ENCODE assay signal across 18 mouse cellular contexts in the genomic region with DNA sequence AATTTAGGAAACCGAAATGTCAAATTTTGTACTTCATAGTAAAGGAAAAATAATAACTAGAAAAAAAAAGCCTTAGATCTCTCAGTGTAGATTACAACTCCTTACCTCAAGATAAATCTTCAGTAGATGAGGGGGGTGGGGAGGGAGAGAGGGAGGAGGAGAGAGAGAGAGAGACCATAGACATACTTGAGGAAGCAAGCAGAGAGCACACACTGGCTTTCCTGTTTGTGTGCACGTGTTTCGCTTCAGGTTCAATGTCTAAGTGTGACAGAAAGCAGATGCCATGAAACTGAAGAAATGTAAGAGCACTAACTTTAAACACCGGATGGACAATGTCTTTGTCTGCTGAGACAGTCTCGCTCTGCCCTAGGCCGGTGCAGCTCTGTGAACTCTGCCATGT. TPM values are rescaled to one million over a fixed set of nuclear protein-coding genes. Genes with fewer than 3 reads are reported as not detected.
DNase-seq lines count a peak whose midpoint lies in the region; ATAC-seq lines count a peak whose summit lies in the region.
"Had no signal": no experiment of that assay in that cellular context is flagged by ENCODE, and none has a peak within 500 bp of the region (broad histone marks: within the 10 kb centered on the region; RNA-seq: fewer than 3 reads in every experiment).

No protein-coding gene starts in this region.

- H3K4me2 ChIP-seq in hindbrain, embryonic 13.5 days = no peak overlapping the region
- H3K4me2 ChIP-seq in neural tube, embryonic 15.5 days = no peak overlapping the region; the same call in 1 of the 2 replicates
- H3K4me2 ChIP-seq: neural tube, embryonic 13.5 days had no signal

- WGBS in hindbrain, embryonic 10.5 days = 85% methylated on average over 6 of the region's 6 CpGs
- WGBS in hindbrain, embryonic 13.5 days = 90% methylated on average over 6 of the region's 6 CpGs
- WGBS in neural tube, embryonic 15.5 days = 87% methylated on average over 6 of the region's 6 CpGs

- peaks cover 21% of the 10 kb centered on the region for H3K9me3 ChIP-seq in hindbrain, embryonic 10.5 days
- H3K9me3 ChIP-seq in hindbrain, embryonic 13.5 days = peaks cover 18% of the 10 kb centered on the region
- peaks cover 10% of the 10 kb centered on the region; the same call in 1 of the 2 replicates for H3K9me3 ChIP-seq in neural tube, embryonic 15.5 days (replicated peaks)

- no peak overlapping the region for H3K9ac ChIP-seq in hindbrain, embryonic 13.5 days
- no peak overlapping the region for H3K9ac ChIP-seq in neural tube, embryonic 15.5 days (replicated peaks)
- H3K9ac ChIP-seq: neural tube, embryonic 13.5 days had no signal

- H3K27me3 ChIP-seq in hindbrain, embryonic 10.5 days (ENCODE audit: insufficient read depth, poor library complexity, severe bottlenecking) = no peaks in the 10 kb centered on the region
- no peaks in the 10 kb centered on the region for H3K27me3 ChIP-seq in hindbrain, embryonic 13.5 days
- H3K27me3 ChIP-seq in neural tube, embryonic 15.5 days (replicated peaks) = no peaks in the 10 kb centered on the region
- H3K27me3 ChIP-seq: neural tube, embryonic 13.5 days had no signal

- no peak for DNase-seq in frontal cortex, postnatal 10 days (ENCODE audit: low spot score in 2 of 2)
- DNase-seq in hindbrain, embryonic 10.5 days (ENCODE audit: low spot score) = no peak
- DNase-seq in neural tube, embryonic 10.5 days (ENCODE audit: extremely low spot score, low spot score) = no peak
- no peak for DNase-seq in urinary bladder, adult 2 months (ENCODE audit: low spot score)
- no peak for DNase-seq in kidney, postnatal 25 days
- DNase-seq: cerebellum, postnatal 10 days; embryo, embryonic 11 days; gastrocnemius, postnatal 10 days; heart, postnatal 14 days; layer of hippocampus, postnatal 36 days; lung, postnatal 10 days; right cerebral cortex, postnatal 14 days; thymus, postnatal 36 days had no signal

- H3K4me3 ChIP-seq in hindbrain, embryonic 10.5 days = no peak overlapping the region
- no peak overlapping the region for H3K4me3 ChIP-seq in hindbrain, embryonic 13.5 days
- no peak overlapping the region for H3K4me3 ChIP-seq in neural tube, embryonic 15.5 days (replicated peaks)
- H3K4me3 ChIP-seq: erythroblast, embryonic 14.5 days; neural tube, embryonic 13.5 days had no signal

- 0 out of 2 replicates have a peak overlapping the region, but pooled peaks have one; percentile 8 for H3K27ac ChIP-seq in hindbrain, embryonic 10.5 days
- H3K27ac ChIP-seq in hindbrain, embryonic 13.5 days = no peak overlapping the region; the same call in 1 of the 2 replicates
- 0 out of 2 replicates have a peak overlapping the region, but pooled peaks have one; percentile 5 for H3K27ac ChIP-seq in neural tube, embryonic 15.5 days (replicated peaks)
- H3K27ac ChIP-seq: neural tube, embryonic 13.5 days had no signal

- ATAC-seq in frontal cortex, adult (ENCODE audit: low TSS enrichment) = 0 out of 2 replicates have a peak, but pooled peaks have one; percentile 1
- ATAC-seq in hindbrain, embryonic 13.5 days (ENCODE audit: low FRiP score) = no peak
- ATAC-seq in neural tube, embryonic 15.5 days (ENCODE audit: low FRiP score) = no peak

- H3K4me1 ChIP-seq in hindbrain, embryonic 10.5 days (replicated peaks) = no peaks in the 10 kb centered on the region; the same call in none of the 2 replicates
- H3K4me1 ChIP-seq in hindbrain, embryonic 13.5 days (replicated peaks) = 0 out of 2 replicates have a peak, but pooled peaks cover 3% of the 10 kb centered on the region
- 0 out of 2 replicates have a peak, but pooled peaks cover 2% of the 10 kb centered on the region for H3K4me1 ChIP-seq in neural tube, embryonic 15.5 days
- H3K4me1 ChIP-seq: neural tube, embryonic 13.5 days had no signal

- H3K36me3 ChIP-seq in hindbrain, embryonic 10.5 days = peaks cover 22% of the 10 kb centered on the region
- H3K36me3 ChIP-seq in hindbrain, embryonic 13.5 days = peaks cover 24% of the 10 kb centered on the region
- peaks cover 13% of the 10 kb centered on the region; the same call in 1 of the 2 replicates for H3K36me3 ChIP-seq in neural tube, embryonic 15.5 days

RNA-seq across cellular contexts. Expression of a gene that starts 41.0 kb away (rescaled TPM):
- 2.8 and 3.8 TPM in 2 replicates for polyA plus RNA-seq in hindbrain, embryonic 10.5 days (2016; fragmentation: Nextera tagmentation; extraction: Ambion mirVana)
- polyA plus RNA-seq in hindbrain, embryonic 13.5 days (2015; fragmentation: Nextera tagmentation; extraction: Ambion mirVana) = 12.7 and 13.3 TPM in 2 replicates
- polyA plus RNA-seq in neural tube, embryonic 15.5 days (2015; fragmentation: Nextera tagmentation; extraction: Ambion mirVana) = 11.0 and 13.5 TPM in 2 replicates
- 5.0 and 7.7 TPM in 2 replicates for polyA plus RNA-seq in urinary bladder, adult 2 months (2012; rRNA removed)
- polyA plus RNA-seq: erythroblast, embryonic 14.5 days had no signal
